In genomic region chr2:118203739-118204461, GRCm38 (mm10) we compare ENCODE assay signal across 9 mouse cellular contexts. TPM values are rescaled to one million over a fixed set of nuclear protein-coding genes. Genes with fewer than 3 reads are reported as not detected.
DNase-seq lines count a peak whose midpoint lies in the region; ATAC-seq lines count a peak whose summit lies in the region.
"Had no signal": no experiment of that assay in that cellular context is flagged by ENCODE, and none has a peak within 500 bp of the region (broad histone marks: within the 10 kb centered on the region; RNA-seq: fewer than 3 reads in every experiment).

No protein-coding gene starts in this region.

- no peaks in the 10 kb centered on the region for H3K36me3 ChIP-seq in embryonic facial prominence, embryonic 10.5 days (replicated peaks)
- no peaks in the 10 kb centered on the region for H3K36me3 ChIP-seq in hindbrain, embryonic 12.5 days
- no peaks in the 10 kb centered on the region for H3K36me3 ChIP-seq in midbrain, embryonic 16.5 days (ENCODE audit: control insufficient read depth, insufficient read depth, low read length)
- H3K36me3 ChIP-seq: stomach, embryonic 15.5 days had no signal

- peak; percentile 7 for DNase-seq in cerebellum, adult 11 months
- no peak for DNase-seq in embryonic facial prominence, embryonic 10.5 days (ENCODE audit: low spot score)
- peak; percentile 46 to 59 for DNase-seq in layer of hippocampus, postnatal 10 days (ENCODE audit: low spot score in 2 of 2)
- DNase-seq in ovary, postnatal 14 days (ENCODE audit: low spot score), result no peak
- no peak for DNase-seq in adrenal gland, postnatal 36 days
- no peak for DNase-seq in spleen, postnatal 10 days (ENCODE audit: low spot score in 2 of 2)

- H3K4me1 ChIP-seq in embryonic facial prominence, embryonic 10.5 days, result peaks cover 43% of the 10 kb centered on the region
- H3K4me1 ChIP-seq in hindbrain, embryonic 12.5 days, result peaks cover 39% of the 10 kb centered on the region
- peaks cover 27% of the 10 kb centered on the region for H3K4me1 ChIP-seq in midbrain, embryonic 16.5 days (ENCODE audit: control insufficient read depth, insufficient read depth, low read length)
- H3K4me1 ChIP-seq: stomach, embryonic 15.5 days had no signal

- ATAC-seq in hindbrain, embryonic 12.5 days (ENCODE audit: low FRiP score), result peak; percentile 89
- peak; percentile 85 for ATAC-seq in midbrain, embryonic 16.5 days

- peak overlapping the region; percentile 26; the same call in 1 of the 2 replicates for H3K27ac ChIP-seq in embryonic facial prominence, embryonic 10.5 days (replicated peaks)
- peak overlapping the region; percentile 85 for H3K27ac ChIP-seq in hindbrain, embryonic 12.5 days
- peak overlapping the region; percentile 34 for H3K27ac ChIP-seq in midbrain, embryonic 16.5 days (ENCODE audit: low read length)
- H3K27ac ChIP-seq: stomach, embryonic 15.5 days had no signal

- H3K4me3 ChIP-seq in embryonic facial prominence, embryonic 10.5 days, result peak overlapping the region; percentile 14; the same call in 1 of the 2 replicates
- H3K4me3 ChIP-seq in hindbrain, embryonic 12.5 days, result no peak overlapping the region
- H3K4me3 ChIP-seq in midbrain, embryonic 16.5 days (ENCODE audit: low read depth, low read length), result no peak overlapping the region
- H3K4me3 ChIP-seq: stomach, embryonic 15.5 days had no signal

- no peaks in the 10 kb centered on the region for H3K9me3 ChIP-seq in embryonic facial prominence, embryonic 10.5 days
- H3K9me3 ChIP-seq in hindbrain, embryonic 12.5 days (replicated peaks), result no peaks in the 10 kb centered on the region
- no peaks in the 10 kb centered on the region for H3K9me3 ChIP-seq in midbrain, embryonic 16.5 days (replicated peaks; ENCODE audit: control insufficient read depth, low read length, poor library complexity, severe bottlenecking)
- H3K9me3 ChIP-seq: stomach, embryonic 15.5 days had no signal

- H3K4me2 ChIP-seq in hindbrain, embryonic 12.5 days (replicated peaks), result peak overlapping the region; percentile 30
- H3K4me2 ChIP-seq in midbrain, embryonic 16.5 days (ENCODE audit: low read length), result peak overlapping the region; percentile 32
- H3K4me2 ChIP-seq: stomach, embryonic 15.5 days had no signal

- 22% methylated on average over 16 of the region's 16 CpGs for WGBS in embryonic facial prominence, embryonic 10.5 days
- 15% methylated on average over 16 of the region's 16 CpGs for WGBS in hindbrain, embryonic 12.5 days
- WGBS in midbrain, embryonic 16.5 days, result 2% methylated on average over 16 of the region's 16 CpGs

- peaks cover 25% of the 10 kb centered on the region for H3K27me3 ChIP-seq in embryonic facial prominence, embryonic 10.5 days (replicated peaks; ENCODE audit: low read depth, poor library complexity, severe bottlenecking)
- peaks cover 4% of the 10 kb centered on the region; the same call in 1 of the 2 replicates for H3K27me3 ChIP-seq in hindbrain, embryonic 12.5 days
- H3K27me3 ChIP-seq in midbrain, embryonic 16.5 days (ENCODE audit: control insufficient read depth, insufficient read depth, low read depth, low read length), result no peaks in the 10 kb centered on the region
- H3K27me3 ChIP-seq: stomach, embryonic 15.5 days had no signal

- H3K9ac ChIP-seq in hindbrain, embryonic 12.5 days, result 0 out of 2 replicates have a peak overlapping the region, but pooled peaks have one; percentile 23
- no peak overlapping the region for H3K9ac ChIP-seq in midbrain, embryonic 16.5 days (ENCODE audit: low read depth, low read length)
- H3K9ac ChIP-seq: stomach, embryonic 15.5 days had no signal

RNA-seq across cellular contexts. Expression of gene Fsip1, which starts 52.9 kb away (rescaled TPM):
- polyA plus RNA-seq in embryonic facial prominence, embryonic 10.5 days (2016; fragmentation: Nextera tagmentation; extraction: Ambion mirVana), result 1.7 and 3.1 TPM in 2 replicates
- 2.5 and 3.3 TPM in 2 replicates for polyA plus RNA-seq in hindbrain, embryonic 12.5 days (2016; fragmentation: Nextera tagmentation; extraction: Ambion mirVana)
- 1 to 10 TPM; 2.1 to 2.8 TPM for total RNA-seq in layer of hippocampus, postnatal 10 days (2021)
- polyA plus RNA-seq in midbrain, embryonic 16.5 days (2015; fragmentation: Nextera tagmentation; extraction: Ambion mirVana), result 2.6 and 3.6 TPM in 2 replicates
- under 1 TPM; 0.23 to 0.26 TPM for total RNA-seq in adrenal gland, postnatal 36 days (2021)

Comparison
In these comparisons a context has a peak if more than half of its experiments do, and no peak if none do; other contexts are left out.
1. DNase-seq: peak in cerebellum, adult 11 months (single experiment) and layer of hippocampus, postnatal 10 days (2 of 2); none in embryonic facial prominence, embryonic 10.5 days (single experiment), ovary, postnatal 14 days (single experiment), adrenal gland, postnatal 36 days (0 of 2) and spleen, postnatal 10 days (0 of 2).
2. H3K27ac ChIP-seq: peak in every context shown above with its lines; median percentile 85 in hindbrain, embryonic 12.5 days; 34 in midbrain, embryonic 16.5 days; 26 in embryonic facial prominence, embryonic 10.5 days.